Mouse (Mus musculus) inflammation-experienced regulatory T-cells, adult 6 months (primary cell): Measurements from ENCODE around the gene Pcif1. TPM values are rescaled to one million over a fixed set of nuclear protein-coding genes. Genes with fewer than 3 reads are reported as not detected.

Source experiments
- ATAC-seq: one replicate; pipeline ENCODE4 v1.8.0; 2017
- polyA plus RNA-seq, 3 experiments: library from polyadenylated mRNA; unstranded; fragments of 100-300 nt; shearing (Covaris generic); gene quantifications; one replicate each; pipeline ENCODE4 v1.2.1; 2017

Pcif1 gene
- polyA plus RNA-seq, 3 experiments from 2014 or later = 110 to 126 (median 112) TPM

- ATAC-seq = no peak
Measured at GRCm38 (mm10) chr2:164923291-164923690, 44.2 kb downstream of the Pcif1 start.

GRCm38 (mm10) chr2:164924100-164924857 lies 45.2 kb downstream of the Pcif1 start:
- peak; percentile 81 for ATAC-seq

DNA sequence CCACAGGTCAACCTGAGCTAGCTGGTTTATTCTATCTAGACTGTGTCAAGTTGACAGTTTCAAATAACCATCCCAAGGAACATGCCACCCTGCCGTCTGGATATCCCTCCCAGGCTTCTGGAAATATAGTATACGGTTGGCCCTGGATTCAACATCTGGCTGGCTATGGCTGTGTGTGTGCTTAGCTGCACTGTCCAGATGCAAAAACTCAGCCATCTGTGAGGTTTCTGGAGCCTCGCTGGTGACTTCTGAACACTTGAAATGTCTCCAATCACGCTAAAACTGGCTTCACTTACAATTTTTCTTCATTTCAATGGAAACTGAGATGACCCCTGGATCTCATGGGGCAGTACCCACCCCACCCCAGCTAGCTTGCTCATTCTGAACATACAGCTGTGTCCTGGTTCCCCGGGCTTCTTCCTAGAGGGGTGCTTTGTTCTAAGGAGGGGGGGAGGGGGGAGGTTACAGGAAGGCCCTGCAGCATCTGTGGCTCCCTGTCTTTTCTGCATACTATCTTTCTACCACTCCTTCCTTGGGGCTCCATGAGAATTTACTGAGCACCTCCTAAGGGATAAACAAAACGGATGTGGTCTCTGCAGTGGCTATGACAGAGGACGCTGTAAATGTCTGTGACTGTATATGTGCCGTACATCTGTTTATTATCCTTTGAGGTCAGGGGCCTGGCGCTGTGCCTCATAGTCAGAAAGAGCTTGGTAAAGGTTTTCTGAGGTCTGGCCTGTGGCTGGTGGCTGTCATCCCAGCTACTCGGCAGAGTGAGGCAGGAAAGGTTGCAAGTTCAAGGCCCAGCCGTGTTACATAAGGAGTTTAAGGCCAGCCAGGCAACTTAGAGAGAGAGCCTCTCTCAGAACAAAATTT lies 51.8 kb downstream of the Pcif1 start:
- ATAC-seq = no peak

DNA sequence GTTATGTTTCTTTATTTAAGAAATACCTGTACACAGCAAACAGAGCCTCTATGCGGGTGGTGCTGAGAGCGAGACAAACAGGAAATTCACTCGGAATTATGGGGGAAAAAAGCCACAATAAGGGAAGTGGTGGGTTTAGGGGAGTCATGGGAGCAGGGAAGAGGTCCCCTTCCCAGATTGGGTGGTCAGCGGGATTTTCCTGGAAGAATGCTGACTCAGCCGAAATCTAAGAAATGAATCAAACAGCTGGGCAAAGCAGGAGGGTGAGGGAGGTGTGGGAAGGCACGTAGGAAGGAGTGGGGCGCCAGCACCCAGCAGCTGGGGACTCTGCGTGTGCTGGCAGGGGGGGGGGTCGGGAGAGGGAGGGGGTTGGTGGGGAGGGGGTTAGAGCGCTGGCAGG lies 54.4 kb downstream of the Pcif1 start:
- no peak for ATAC-seq

- ATAC-seq = no peak
Measured at GRCm38 (mm10) chr2:164935991-164936390, 56.9 kb downstream of the Pcif1 start.

DNA sequence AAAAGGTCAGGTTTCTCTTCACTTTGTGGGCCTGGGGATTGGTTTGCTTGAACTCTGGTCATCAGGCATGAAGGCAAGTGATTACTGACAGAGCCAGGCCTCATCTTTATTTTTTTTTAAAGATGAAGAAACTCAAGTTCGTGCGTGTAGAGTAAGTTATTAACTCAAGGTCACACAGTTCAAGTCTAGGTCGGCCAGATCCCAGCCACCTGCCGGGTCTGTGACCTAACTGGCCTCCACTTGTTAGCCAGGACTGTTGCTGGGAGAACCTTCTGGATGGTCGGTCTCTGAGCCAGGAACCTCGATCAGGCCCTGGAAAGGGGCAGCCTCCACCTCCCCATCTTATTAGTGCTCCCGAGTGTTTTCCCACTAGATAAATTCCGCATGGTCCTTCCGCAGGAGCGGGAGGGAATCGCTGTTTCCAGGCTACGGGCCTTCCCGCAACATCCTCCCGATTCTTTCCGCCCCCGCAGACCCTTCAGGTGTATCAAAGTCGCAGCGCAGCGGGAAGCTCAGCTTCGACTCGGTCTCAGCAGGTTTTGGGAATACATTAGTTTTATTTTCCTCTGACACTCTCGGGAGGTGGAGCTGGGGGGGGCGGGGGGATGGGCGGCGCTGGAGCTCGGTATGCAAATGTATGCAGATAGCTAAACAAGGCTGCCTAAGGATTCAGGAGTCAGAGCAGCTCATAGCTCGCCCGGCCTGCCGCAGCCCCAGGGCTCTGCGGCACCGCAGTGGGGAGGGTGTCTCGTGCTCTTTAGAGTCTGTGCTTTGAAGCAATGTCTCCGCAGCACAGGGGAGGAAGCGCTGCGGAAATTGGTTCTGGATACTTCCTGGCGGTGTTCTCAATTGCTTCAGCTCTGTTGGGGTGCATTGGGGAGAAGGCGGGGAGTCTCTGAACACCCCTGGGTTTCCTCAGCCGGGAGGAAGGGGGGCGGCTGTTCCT lies 59.3 kb downstream of the Pcif1 start:
- ATAC-seq = peak; percentile 72

DNA sequence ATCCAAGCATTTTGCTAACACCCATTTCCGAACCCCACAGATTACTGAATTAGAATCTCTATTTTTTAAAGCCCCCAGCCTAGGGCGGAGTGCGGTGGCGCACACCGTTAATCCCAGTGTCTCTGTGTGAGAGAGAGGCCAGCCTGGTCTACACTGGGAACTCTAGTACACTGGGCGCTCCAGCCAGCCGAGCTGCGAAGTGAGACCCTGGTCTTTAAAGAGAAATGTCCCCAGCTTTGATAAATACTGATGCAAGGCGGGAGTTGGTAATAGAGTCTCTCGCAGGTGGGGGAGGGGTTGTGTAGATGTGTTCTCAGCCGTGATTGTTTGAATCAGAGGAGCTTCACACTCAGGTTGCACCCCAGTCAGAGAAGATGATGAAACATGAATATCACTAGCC lies 60.0 kb downstream of the Pcif1 start:
- ATAC-seq = no peak

DNA sequence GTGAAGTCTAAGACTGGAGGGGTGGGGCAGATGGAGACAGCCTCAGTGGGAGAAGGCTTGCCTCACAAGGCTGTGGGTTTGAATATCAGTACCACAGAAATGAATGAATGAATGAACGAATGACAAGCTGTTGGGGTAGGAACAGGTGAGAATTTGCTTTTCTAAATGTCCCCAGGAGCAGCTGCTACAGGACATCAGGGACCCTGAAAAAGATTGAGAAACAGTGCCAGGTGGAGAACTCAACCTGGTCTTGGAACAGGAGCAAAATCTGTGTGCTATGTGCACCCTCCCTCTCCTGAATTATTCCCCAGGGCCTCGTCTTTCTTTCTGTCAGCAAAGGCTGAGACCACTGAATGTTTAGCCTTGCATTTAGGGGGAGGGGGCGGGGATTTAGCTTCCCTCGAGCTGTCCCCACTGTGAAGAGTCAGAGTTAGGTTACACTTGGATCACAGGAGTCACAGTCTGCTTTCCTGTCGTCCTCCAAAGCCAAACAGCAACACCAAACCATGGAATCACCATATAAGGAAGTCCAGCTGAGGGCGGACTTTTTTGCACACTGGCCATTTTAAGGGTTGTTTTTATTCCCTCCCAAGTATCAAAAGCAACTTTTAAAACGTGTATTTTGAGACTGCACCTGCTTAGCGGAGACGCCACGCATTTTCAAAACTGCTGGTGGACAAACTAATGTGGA lies 61.2 kb downstream of the Pcif1 start, which contains the start of gene Mmp9:
TSS of gene Mmp9 (plus strand) at position 641 of the 691 bp plus-strand sequence.
- ATAC-seq = no peak

DNA sequence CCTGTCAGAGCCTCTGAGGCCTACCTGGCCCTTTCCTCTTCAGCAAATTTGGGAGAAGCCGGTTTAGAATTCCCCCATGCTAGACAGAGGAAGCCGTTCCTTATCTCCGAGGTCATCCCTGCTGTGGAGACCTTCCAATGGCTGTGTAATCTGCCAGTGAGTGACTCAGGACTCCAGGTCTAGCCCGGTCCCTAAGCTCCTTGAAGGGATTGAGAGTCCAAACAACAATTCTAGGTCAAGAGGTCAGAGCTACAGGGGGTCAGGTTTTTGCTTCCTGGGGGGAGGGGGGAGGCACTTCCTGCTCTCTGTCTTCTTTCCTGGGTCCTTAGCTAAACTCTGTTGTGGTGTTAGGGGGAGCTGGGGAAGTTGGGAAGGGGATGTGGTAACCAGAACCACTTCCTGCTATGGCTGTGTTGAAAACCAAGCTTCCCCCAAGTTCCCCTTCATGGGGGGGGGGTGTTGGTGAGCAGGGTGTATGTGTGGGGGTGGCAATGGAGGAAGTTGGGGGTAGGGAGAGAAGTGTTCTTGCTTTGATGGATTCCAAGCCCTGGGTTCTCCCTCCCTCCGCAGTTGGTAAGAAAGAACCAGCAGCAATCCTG lies 63.7 kb downstream of the Pcif1 start:
- peak; percentile 91 for ATAC-seq

Other genes with a start within 250 kb of the Pcif1 start
- not detected for gene Wfdc16, start 240.5 kb upstream of the Pcif1 start, polyA plus RNA-seq
- gene Wfdc10, start 223.3 kb upstream of the Pcif1 start, polyA plus RNA-seq = not detected
- gene Wfdc9, start 222.7 kb upstream of the Pcif1 start, polyA plus RNA-seq = not detected
- gene Wfdc11, start 205.2 kb upstream of the Pcif1 start, polyA plus RNA-seq = not detected
- gene Wfdc13, start 194.2 kb upstream of the Pcif1 start, polyA plus RNA-seq = not detected
- gene Spint4, start 180.8 kb upstream of the Pcif1 start, polyA plus RNA-seq = not detected
- not detected for gene Spint5, start 164.0 kb upstream of the Pcif1 start, polyA plus RNA-seq
- not detected for gene Wfdc3, start 133.4 kb upstream of the Pcif1 start, polyA plus RNA-seq
- gene Dnttip1, start 133.3 kb upstream of the Pcif1 start, polyA plus RNA-seq = 1 to 10 TPM; 3.8 to 7.8 (median 5.0) TPM
- 100 to 1,000 TPM in 1 of 3 experiments, 10 to 100 TPM in 1, 1 to 10 TPM in 1; 7.9 to 171 (median 15.0) TPM for gene Ube2c, start 109.4 kb upstream of the Pcif1 start, polyA plus RNA-seq
- not detected for gene Tnnc2, start 99.3 kb upstream of the Pcif1 start, polyA plus RNA-seq
- gene Snx21, start 93.5 kb upstream of the Pcif1 start, polyA plus RNA-seq = 1 to 10 TPM; 5.2 to 9.7 (median 6.4) TPM
- 10 to 100 TPM; 34.5 to 45.6 (median 39.3) TPM for gene Acot8, start 74.4 kb upstream of the Pcif1 start, polyA plus RNA-seq
- 1 to 10 TPM; 3.7 to 6.1 (median 4.8) TPM for gene Zswim3, start 74.2 kb upstream of the Pcif1 start, polyA plus RNA-seq
- gene Zswim1, start 56.6 kb upstream of the Pcif1 start, polyA plus RNA-seq = 10 to 100 TPM; 17.5 to 25.7 (median 22.5) TPM
- gene Spata25, start 50.8 kb upstream of the Pcif1 start, polyA plus RNA-seq = not detected
- gene Ctsa, start 46.4 kb upstream of the Pcif1 start, polyA plus RNA-seq = 100 to 1,000 TPM; 206 to 247 (median 207) TPM
- 1 to 10 TPM; 1.0 to 2.7 (median 1.1) TPM for gene Neurl2, start 45.8 kb upstream of the Pcif1 start, polyA plus RNA-seq
- gene Pltp, start 21.6 kb upstream of the Pcif1 start, polyA plus RNA-seq = 1 to 10 TPM in 2 of 3 experiments, under 1 TPM in 1; 0.50 to 3.0 (median 1.3) TPM
- 1 to 10 TPM; 6.2 to 7.4 (median 6.8) TPM for gene Zfp335, start 32.5 kb downstream of the Pcif1 start, polyA plus RNA-seq
- gene Mmp9, start 61.5 kb downstream of the Pcif1 start, polyA plus RNA-seq = 1 to 10 TPM; 1.3 to 2.6 (median 2.6) TPM
- under 1 TPM in 2 of 3 experiments, not detected in 1; 0.21 to 0.33 TPM for gene Slc12a5, start 81.5 kb downstream of the Pcif1 start, polyA plus RNA-seq
- 10 to 100 TPM; 15.3 to 40.6 (median 24.8) TPM for gene Ncoa5, start 155.6 kb downstream of the Pcif1 start, polyA plus RNA-seq
- gene Cd40, start 176.3 kb downstream of the Pcif1 start, polyA plus RNA-seq = 1 to 10 TPM; 1.9 to 2.7 (median 2.2) TPM
- gene 1700025C18Rik, start 211.4 kb downstream of the Pcif1 start, polyA plus RNA-seq = not detected